Mouse (Mus musculus) cortical plate, adult 2 months (tissue): ENCODE measurements around the gene Fhad1.

ENCODE experiments used
- CTCF ChIP-seq: fragments of 200-500 bp; IDR thresholded peaks from 2 replicates; pipeline ENCODE4 v1.5.1; 2011; ENCODE audit warnings: mild to moderate bottlenecking, control low read depth, low read length; ENCODE audit not compliant: insufficient read depth; ENCODE audit errors: extremely low read depth
- POLR2A ChIP-seq: fragments of 200-500 bp; IDR thresholded peaks from 2 replicates; pipeline ENCODE4 v1.6.1; 2011; ENCODE audit warnings: mild to moderate bottlenecking, low read length, control low read depth; ENCODE audit not compliant: insufficient read depth; ENCODE audit errors: extremely low read depth

- TF ChIP-seq CTCF (no peak), POLR2A (no peak)
Observed at GRCm38 (mm10) chr4:141928881-141929281, 86.0 kb downstream of the Fhad1 start.
